Mouse (Mus musculus): ENCODE measurements around the gene Dtx2. TPM values are rescaled to one million over a fixed set of nuclear protein-coding genes. Genes with fewer than 3 reads are reported as not detected.
"Not testable (repeated sequence)": the region's sequence is repeated elsewhere in the genome, so short reads cannot be mapped to it uniquely, and the experiment has no call there.

The Dtx2 gene
- total RNA-seq, 4 experiments from 2014 or later: 13.0 to 17.6 (median 16.9) TPM

- DNase-seq: no peak
Measured at GRCm38 (mm10) chr5:136027612-136028311, 33.2 kb downstream of the Dtx2 start.

- DNase-seq: no peak
Measured at GRCm38 (mm10) chr5:136034868-136035267, 40.3 kb downstream of the Dtx2 start.

DNA sequence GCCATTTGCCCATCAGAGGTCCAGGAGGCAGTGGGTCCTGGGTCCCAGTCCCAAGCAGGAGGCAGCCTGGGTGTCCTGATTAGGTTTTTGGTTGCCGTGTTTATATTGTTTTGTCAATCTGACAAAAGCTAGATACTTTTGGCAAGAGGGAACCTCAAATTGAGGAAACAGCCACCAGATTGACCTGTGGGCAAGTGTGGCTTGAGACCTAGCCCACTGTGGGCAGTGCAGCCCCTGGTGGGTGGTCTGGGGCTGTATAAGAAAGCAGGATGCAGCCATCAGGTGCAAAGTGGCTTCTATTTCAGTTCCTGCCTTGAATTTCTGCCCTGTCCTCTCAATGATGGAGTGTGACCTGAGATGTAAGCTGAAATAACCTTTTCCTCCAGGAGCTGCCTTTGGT, 40.7 kb downstream of the Dtx2 start:
- DNase-seq: no peak

- no peak for DNase-seq
Measured at GRCm38 (mm10) chr5:136036667-136037066, 42.1 kb downstream of the Dtx2 start.

DNA sequence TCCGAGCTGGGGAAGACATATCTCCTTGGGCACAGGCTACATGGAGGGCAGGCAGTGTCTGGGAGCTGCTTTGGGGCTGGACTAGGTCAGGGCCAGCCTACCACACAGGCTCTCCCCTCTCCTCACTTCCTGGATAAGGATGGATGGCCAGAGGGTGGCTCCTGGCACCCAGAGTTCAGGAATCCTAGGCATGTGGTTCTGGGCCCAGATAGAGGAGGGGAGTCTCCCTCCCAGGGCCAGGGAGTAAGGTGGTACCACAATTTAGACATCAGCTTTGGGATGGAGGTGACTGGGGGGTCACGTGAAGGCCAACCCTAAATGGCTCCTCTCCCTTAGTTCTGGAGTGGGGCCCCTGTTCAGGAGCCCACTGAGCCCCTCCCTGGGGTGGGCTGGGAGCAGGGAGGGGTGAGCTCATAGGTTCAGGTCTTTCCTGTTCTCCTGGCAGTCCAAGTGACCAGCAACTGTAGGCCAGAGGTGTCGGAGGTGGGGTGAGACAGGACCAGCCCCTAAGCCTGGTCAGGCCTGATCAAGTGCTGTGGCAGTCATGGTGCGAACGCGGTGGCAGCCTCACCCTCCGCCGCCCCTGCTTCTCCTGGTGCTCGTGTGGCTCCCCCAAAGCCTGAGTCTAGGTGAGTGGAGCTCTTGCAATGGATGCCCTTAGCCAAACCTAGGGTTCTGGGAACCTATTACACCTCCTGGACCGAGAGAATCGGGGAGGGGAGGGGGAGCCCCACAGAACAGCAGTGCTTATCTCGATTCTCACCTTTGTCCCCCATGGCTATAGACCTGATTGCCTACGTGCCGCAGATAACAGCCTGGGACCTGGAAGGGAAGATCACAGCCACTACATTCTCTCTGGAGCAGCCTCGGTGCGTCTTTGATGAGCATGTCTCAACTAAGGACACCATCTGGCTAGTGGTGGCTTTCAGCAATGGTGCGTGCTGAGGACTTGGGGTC, 43.9 kb downstream of the Dtx2 start, which contains the start of gene Upk3b:
TSS of gene Upk3b (plus strand) at position 239 of the 957 bp plus-strand sequence.
- DNase-seq: no peak

DNA sequence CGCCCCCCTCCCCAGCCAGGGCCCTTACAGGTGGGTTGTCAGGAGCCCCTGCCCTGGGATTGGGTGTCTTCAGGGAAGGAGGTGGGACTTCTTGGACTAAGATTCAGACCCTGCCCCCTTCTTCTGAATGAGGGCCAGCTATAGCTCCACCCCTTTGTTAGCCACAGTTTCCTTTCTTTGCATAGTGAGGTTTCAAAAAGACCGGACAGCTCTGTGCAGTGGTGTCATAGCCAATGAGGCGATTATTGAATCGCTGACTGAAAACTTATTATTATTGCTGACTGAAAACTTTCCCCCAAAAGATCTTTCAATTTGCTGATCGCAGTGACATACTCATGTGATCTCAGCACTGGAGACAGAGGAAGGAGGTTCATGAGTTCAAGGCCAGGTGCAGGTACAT, 45.6 kb downstream of the Dtx2 start:
- DNase-seq: no peak

DNA sequence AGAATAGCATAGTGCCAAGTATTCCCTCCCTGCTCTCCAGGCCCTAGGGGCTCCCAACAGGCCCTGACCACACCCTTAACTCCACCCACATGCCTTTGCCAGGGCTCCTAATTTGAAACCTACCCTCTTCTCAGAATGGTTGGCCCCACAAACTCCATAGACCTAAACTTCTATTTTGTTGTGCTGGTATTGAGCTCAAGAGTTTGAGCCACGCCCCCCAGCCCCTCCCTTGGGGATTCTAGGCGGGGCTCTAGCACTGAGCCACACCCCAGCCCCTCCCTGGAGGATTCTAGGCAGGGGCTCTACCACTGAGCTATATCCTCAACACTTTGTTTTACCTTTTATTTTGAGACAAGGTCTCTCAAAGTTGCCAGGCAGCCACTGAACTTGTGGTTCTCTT, 46.7 kb downstream of the Dtx2 start:
- no peak for DNase-seq

GRCm38 (mm10) chr5:136041666-136042065, 47.1 kb downstream of the Dtx2 start:
- no peak for DNase-seq

- DNase-seq: no peak
Measured at GRCm38 (mm10) chr5:136044865-136045264, 50.3 kb downstream of the Dtx2 start.

DNA sequence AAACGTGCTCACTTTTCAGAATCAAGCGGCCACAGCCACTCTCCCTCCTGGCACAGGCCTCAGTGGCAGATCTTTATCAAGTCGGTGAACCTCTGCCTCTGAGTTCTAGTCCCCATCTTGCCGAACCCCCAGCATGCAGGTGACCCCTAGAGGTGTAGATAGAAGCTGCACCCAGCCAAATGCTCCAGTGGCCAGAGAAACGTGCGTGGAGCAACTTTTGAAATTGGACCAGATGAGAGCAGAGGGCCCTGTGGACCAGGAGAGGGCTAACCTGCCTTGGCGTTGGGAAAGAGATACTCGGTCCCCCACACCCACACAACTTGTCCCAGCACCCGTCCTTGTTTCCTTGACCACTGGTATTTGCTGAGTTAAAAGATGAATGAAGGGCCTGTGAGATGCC, 50.8 kb downstream of the Dtx2 start:
- DNase-seq: no peak

- peak; percentile 60 for DNase-seq
Measured at GRCm38 (mm10) chr5:136045987-136046386, 51.4 kb downstream of the Dtx2 start.

DNA sequence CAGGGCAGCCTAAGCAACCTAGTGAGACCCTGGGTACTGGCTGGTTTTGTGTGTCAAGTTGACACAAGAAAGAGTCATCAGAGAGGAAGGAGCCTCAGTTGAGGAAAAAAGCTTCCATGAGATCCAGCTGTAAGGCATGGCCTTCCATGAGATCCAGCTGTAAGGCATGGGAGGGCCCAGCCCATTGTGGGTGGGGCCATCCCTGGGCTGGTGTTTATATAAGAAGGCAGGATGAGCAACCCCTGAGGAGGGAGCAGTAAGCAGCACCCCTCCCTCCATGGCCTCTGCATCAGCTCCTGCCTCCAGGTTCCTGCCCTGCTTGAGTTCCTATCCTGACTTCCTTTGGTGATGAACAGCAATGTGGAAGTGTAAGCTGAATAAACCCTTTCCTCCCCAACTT, 53.9 kb downstream of the Dtx2 start:
- not testable (repeated sequence) for DNase-seq

DNA sequence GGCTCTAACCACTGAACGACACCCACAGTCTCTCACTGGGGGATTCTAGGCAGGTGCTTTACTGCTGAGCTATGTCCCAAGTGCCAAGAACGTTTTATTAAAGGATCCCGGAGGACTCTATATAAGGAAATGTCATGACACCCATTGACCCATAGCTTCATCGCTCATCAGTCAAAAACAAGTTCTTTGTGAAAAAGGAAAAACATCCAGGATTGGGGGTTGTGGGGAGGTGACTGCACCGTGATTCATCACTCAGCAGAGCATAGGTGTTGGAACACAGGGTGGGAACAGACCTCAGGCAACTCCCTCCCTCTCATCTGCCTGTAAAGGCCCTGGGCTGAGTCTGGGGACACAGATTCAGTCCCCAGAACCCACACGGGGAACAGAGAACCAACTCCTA, 55.3 kb downstream of the Dtx2 start:
- no peak for DNase-seq

- peak; percentile 87 for DNase-seq
Measured at GRCm38 (mm10) chr5:136051231-136052085, 56.9 kb downstream of the Dtx2 start.

DNA sequence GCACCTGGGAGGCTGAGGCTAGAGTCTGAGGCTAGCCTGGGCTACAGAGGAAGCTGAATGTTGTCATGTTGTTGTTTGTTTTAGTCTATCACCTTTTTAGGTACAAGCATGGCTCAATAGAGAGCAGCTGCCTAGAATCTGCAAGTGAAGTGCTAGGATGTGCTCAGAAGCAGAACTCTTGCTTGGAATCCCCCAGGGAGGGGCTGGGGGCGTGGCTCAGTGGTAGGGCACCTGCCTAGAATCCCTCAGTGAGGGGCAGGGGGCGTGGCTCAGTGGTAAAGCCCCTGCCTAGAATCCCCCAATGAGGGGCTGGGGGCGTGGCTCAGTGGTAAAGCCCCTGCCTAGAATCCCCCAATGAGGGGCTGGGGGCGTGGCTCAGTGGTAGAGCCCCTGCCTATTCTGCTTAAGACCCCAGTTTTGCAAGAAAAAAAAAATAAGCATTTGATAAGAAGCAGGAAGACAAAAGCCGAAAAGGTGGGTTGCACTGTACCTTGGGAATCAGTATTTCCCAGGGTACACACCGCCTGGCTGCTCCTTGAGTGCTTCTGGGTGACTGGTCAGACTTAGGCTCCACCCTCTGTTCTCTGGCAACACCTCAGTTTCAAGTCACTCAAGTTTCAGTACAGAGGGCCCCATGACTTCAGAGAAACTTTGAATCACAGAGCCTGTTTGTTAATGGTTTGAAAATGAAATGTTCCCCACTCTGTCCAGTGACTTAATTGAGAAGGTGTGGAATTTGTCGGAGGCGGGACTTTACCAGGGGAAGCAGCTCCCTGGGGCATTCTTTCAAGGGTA, 58.5 kb downstream of the Dtx2 start:
- DNase-seq: no peak

DNA sequence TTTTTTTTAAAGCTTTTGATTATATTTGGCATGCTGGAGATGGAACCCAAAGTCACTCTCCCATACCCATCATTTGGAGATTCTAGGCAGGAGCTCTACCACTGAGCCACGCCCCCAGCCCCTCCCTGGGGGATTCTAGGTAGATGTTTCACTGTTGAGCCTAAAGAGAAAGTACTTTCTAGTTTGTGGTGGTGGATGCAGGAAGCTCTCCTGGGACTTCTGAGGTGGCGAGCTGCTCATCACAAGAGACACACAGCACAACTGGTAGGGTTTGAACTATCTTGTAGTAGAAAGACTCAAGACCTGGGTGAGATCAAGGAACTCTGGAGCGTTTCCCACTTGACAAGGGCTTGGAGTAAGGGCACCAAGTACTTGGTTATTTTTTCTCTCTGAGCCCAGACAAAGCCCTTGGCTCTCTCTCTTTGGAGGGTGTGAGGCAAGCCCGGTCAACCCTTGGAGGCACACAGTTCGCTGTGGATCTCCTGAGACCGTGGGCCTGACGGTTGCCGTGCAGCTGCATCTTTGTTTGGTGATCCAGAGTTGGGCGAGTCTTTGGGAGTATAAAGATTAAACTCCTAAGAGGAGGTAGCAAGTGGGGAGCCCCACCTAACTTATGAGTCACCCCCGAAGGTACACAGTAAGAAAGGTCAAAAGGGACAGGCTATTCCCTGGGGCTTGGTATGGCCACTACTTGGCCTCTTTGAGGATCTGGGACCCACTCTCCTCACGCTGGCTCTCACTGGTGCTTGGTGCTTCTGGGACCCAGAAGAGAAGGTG, 59.9 kb downstream of the Dtx2 start, which contains the start of gene Upk3bl:
TSS of gene Upk3bl (plus strand) at position 192 of the 777 bp plus-strand sequence.
- DNase-seq: no peak

DNA sequence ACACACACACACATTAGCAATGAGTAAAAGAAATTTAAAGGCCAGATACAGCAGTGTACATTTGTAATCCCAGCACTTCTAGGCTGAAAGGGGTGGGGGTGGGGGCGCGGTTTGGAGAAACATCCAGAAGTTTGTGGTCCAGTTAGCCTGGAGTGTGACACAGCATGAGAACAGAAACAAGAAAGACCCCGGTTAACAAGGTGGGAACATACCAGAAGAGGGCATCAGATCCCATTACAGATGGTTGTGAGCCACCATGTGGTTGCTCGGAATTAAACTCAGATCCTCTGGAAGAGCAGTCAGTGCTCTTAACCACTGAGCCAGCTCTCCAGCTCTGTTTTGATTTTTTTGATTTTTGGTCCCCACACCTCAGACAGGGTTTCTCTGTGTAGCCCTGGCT, 61.5 kb downstream of the Dtx2 start:
- no peak for DNase-seq

GRCm38 (mm10) chr5:136057085-136057484, 62.5 kb downstream of the Dtx2 start:
- DNase-seq: no peak

- peak; percentile 62 for DNase-seq
Measured at GRCm38 (mm10) chr5:136061567-136061966, 67.0 kb downstream of the Dtx2 start.

DNA sequence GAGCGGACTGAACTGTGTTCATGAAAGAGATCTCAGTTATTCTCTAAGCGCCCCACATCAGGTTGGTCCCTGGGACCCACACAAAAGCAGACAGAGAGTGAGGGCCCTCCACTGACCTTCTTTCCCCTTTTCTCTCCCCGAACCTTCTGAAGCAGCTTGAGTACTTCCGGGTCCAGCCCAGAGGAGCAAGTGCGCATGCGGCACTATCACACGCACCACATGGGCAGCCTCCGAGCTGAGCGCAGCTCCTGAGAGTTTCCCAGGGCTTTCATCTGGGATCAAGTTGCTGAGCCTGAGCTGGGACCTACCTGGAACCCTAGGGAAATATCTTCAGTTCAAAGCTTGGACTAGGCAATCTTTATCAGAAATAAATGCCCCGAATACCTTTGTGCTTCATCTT, 69.3 kb downstream of the Dtx2 start:
- no peak for DNase-seq
